Mouse (Mus musculus) cerebellum, postnatal 10 days (tissue): ENCODE results near the gene Evpl.

Experiments used
- DNase-seq, 2 experiments: peaks; one replicate each; pipeline ENCODE4 v3.0.0; 2021; ENCODE audit warnings: mixed read lengths in 2 of 2

Evpl gene

GRCm38 (mm10) chr11:116255090-116255981 lies 17.5 kb upstream of the Evpl start:
- no peak for DNase-seq

- no peak for DNase-seq
Observed at GRCm38 (mm10) chr11:116254627-116255026, 16.8 kb upstream of the Evpl start.

- no peak for DNase-seq
Observed at GRCm38 (mm10) chr11:116253076-116253600, 15.3 kb upstream of the Evpl start.

GRCm38 (mm10) chr11:116250898-116251297 lies 13.0 kb upstream of the Evpl start:
- DNase-seq: no peak

- DNase-seq: no peak
Observed at GRCm38 (mm10) chr11:116247502-116248222, 9.8 kb upstream of the Evpl start.

GRCm38 (mm10) chr11:116245616-116246015 lies 7.7 kb upstream of the Evpl start:
- no peak for DNase-seq

- DNase-seq: no peak
Observed at GRCm38 (mm10) chr11:116244580-116244979, 6.7 kb upstream of the Evpl start.

- no peak for DNase-seq
Observed at GRCm38 (mm10) chr11:116241744-116242235, 3.9 kb upstream of the Evpl start.

- DNase-seq: no peak
Observed at GRCm38 (mm10) chr11:116239797-116240196, 1.9 kb upstream of the Evpl start.

GRCm38 (mm10) chr11:116234901-116235300 lies 3.0 kb downstream of the Evpl start:
- DNase-seq: no peak

GRCm38 (mm10) chr11:116232427-116232826 lies 5.5 kb downstream of the Evpl start:
- DNase-seq: no peak

GRCm38 (mm10) chr11:116228699-116229098 lies 9.2 kb downstream of the Evpl start:
- no peak for DNase-seq

- DNase-seq: peak; percentile 90 to 94
Observed at GRCm38 (mm10) chr11:116226414-116226813, 11.5 kb downstream of the Evpl start.

GRCm38 (mm10) chr11:116222740-116223059 lies 15.2 kb downstream of the Evpl start:
- no peak for DNase-seq

GRCm38 (mm10) chr11:116221931-116222739 lies 15.7 kb downstream of the Evpl start:
- DNase-seq: peak; percentile 38 to 54

- DNase-seq: peak; percentile 83 to 84
Observed at GRCm38 (mm10) chr11:116219885-116220284, 18.0 kb downstream of the Evpl start.

- peak; percentile 85 to 87 for DNase-seq
Observed at GRCm38 (mm10) chr11:116218737-116219400, 19.0 kb downstream of the Evpl start.

GRCm38 (mm10) chr11:116218263-116218662 lies 19.6 kb downstream of the Evpl start:
- DNase-seq: no peak

- no peak for DNase-seq
Observed at GRCm38 (mm10) chr11:116216549-116216948, 21.3 kb downstream of the Evpl start.

GRCm38 (mm10) chr11:116215991-116216390 lies 21.9 kb downstream of the Evpl start:
- no peak for DNase-seq

- peak; percentile 53 to 65 for DNase-seq
Observed at GRCm38 (mm10) chr11:116215181-116215580, 22.7 kb downstream of the Evpl start.

GRCm38 (mm10) chr11:116213877-116214510 lies 23.9 kb downstream of the Evpl start:
- DNase-seq: no peak
